Mouse (Mus musculus) stomach, postnatal 0 days (tissue): ENCODE measurements around the gene Lama5.

Experiments used
- CTCF ChIP-seq: IDR thresholded peaks from 2 replicates; pipeline ENCODE4 v1.5.1; 2016; ENCODE audit warnings: antibody characterized with exemption, low read depth, mild to moderate bottlenecking, moderate library complexity
- EP300 ChIP-seq: optimal IDR thresholded peaks from 2 replicates; pipeline ENCODE3; 2016; ENCODE audit warnings: antibody characterized with exemption

DNA sequence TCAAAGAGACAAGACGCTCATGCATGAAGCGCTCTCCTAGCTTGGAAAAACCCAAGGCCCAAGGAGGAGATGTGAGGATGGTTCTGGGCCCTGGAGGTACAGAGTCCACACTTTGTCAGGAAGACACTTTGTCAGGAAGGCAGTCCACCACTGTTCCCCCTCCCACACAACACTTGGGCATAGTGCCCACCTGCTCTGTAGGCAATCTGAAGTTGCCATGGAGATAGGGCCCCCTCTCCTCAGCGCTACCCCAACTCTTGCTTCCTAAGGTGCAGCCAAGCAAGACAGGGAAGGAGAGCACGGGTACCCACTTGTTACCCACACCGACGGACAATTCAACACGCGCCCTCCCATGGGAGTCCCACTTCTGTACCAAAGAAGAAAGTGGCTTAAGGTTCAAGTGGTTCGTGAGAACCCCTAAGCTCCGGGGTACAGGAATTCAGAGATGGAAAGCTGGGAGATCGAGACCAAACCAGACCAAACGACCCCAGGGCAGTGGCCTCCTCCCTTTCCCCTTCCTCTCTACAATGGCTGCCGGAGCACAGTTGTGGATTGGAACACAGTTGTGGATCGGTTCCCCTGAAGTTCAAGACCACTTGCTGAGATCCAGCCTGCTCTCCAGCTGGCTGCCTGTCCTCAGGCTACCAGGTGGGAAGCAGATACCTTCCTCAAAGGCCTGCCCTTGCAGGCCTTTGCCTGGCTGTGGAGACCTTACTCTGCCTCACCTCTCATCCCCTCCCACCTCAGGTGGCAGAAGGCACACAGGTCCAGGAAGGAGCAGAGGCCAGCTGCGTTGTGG, 6.3 kb downstream of the Lama5 start:
- TF ChIP-seq CTCF, result no peak
- TF ChIP-seq EP300, result no peak
